Mouse (Mus musculus) kidney, postnatal 0 days (tissue): Measurements from ENCODE around the gene Cfl1. TPM values are rescaled to one million over a fixed set of nuclear protein-coding genes. Genes with fewer than 3 reads are reported as not detected.
"Not testable (repeated sequence)": the region's sequence is repeated elsewhere in the genome, so short reads cannot be mapped to it uniquely, and the experiment has no call there.

Source experiments
- ATAC-seq: fragments of 200-750 bp; cut with Nextera tagmentation; replicated peaks from 2 replicates; pipeline ENCODE4 v1.8.0; 2017; ENCODE audit warnings: low read depth, moderate number of reproducible peaks, moderate TSS enrichment, moderate library complexity; ENCODE audit not compliant: low FRiP score
- DNase-seq: peaks from one replicate; pipeline ENCODE4 v3.0.0-alpha.2; 2016; ENCODE audit warnings: low spot score
- H3K27ac ChIP-seq: fragments of 300-500 bp; sonication (generic); 2 replicates; pipeline ENCODE4 v1.5.1; 2014; ENCODE audit warnings: mild to moderate bottlenecking
- H3K27me3 ChIP-seq: fragments of 300-500 bp; sonication (generic); 2 replicates; pipeline ENCODE4 v1.6.1; 2014; ENCODE audit warnings: low read length, mixed read lengths; ENCODE audit not compliant: insufficient read depth
- H3K36me3 ChIP-seq: fragments of 300-500 bp; sonication (generic); 2 replicates; pipeline ENCODE4 v1.6.1; 2014; ENCODE audit warnings: low read length, mixed read lengths; ENCODE audit not compliant: insufficient read depth
- H3K4me1 ChIP-seq: fragments of 300-500 bp; sonication (generic); replicated peaks from 2 replicates; pipeline ENCODE4 v1.6.1; 2014; ENCODE audit warnings: antibody characterized with exemption, low read length, mixed read lengths; ENCODE audit not compliant: insufficient read depth
- H3K4me2 ChIP-seq: fragments of 300-500 bp; sonication (generic); 2 replicates; pipeline ENCODE4 v1.6.1; 2014; ENCODE audit warnings: mild to moderate bottlenecking, low read length, moderate library complexity, mixed read lengths
- H3K4me3 ChIP-seq: fragments of 300-500 bp; sonication (generic); replicated peaks from 2 replicates; pipeline ENCODE4 v1.5.1; 2014; ENCODE audit warnings: low read depth, low read length
- H3K9ac ChIP-seq: fragments of 300-500 bp; sonication (generic); 2 replicates; pipeline ENCODE4 v1.6.1; 2014; ENCODE audit warnings: low read depth, low read length
- H3K9me3 ChIP-seq: fragments of 300-500 bp; sonication (generic); replicated peaks from 2 replicates; pipeline ENCODE4 v1.6.1; 2016; ENCODE audit warnings: low read length, inconsistent platforms, mixed read lengths
- CTCF ChIP-seq: IDR thresholded peaks from 2 replicates; pipeline ENCODE4 v1.5.1; 2016; ENCODE audit warnings: antibody characterized with exemption, low read depth, mild to moderate bottlenecking, moderate library complexity
- WGBS: fragments of 180-500 bp; shearing (Covaris S2); extraction: QIAGEN DNeasy Blood & Tissue Kit; methylation state at CpG from one replicate; pipeline ENCODE4 v1.1.7; 2014; 5-methylcytosine and 5-hydroxymethylcytosine counted together
- polyA plus RNA-seq: library from polyadenylated mRNA; unstranded; fragments of >200 nt; fragmentation: Nextera tagmentation; extraction: Ambion mirVana; gene quantifications from 2 replicates; pipeline ENCODE4 v1.2.1, GENCODE M21; 2015

Gene Cfl1
- polyA plus RNA-seq, 1 experiment from 2014 or later = 2,170 TPM

DNA sequence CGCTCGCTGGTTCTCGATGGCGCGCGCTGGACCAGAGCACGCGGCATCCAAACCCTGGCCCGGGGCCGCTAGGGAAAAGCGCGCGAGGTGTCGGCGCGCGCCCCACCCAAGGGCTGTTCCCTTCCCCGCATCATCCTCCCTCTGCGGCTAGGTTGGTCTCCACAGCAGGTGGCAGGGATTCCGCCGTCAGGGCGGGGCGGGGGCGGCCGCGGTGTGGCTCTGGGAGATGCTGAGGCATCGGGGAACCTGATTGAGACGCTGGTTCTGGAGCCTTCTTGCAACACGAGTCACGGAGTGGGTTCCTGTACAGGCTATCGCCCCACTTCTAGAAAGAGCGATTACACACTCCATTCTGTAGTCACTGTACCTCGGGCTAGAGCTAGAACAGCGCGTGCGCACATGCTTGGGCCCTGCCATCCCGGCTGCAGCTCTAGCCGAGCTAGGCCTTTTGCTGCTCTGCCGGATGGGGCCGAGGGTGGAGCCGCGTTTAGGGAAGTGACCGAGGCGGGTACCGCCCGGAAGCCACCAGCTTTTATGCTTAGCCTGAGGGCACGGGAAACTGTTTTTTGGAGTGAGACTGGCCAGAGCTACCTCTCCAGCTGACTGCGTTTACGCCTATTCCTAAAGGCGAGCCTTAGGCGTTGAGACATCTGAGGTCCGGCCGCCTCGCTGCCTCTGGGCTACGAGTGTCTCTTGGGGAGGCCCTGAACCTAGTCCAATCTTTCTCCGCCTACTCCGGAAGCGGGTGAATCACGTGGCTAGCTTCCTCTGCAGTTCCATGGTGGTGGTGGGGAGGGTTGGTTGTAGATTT, 848 bp downstream of the Cfl1 start:
- TF ChIP-seq CTCF = no peak
- Histone ChIP-seq H3K36me3 (peaks cover 23% of the 10 kb centered on the region), H3K9me3 (no peaks in the 10 kb centered on the region), H3K4me3 (peak overlapping the region; percentile 99), H3K4me1 (peaks cover 4% of the 10 kb centered on the region), H3K27ac (peak overlapping the region; percentile 99), H3K4me2 (peak overlapping the region; percentile 77), H3K9ac (peak overlapping the region; percentile 87), H3K27me3 (no peaks in the 10 kb centered on the region)
- ATAC-seq (peak; percentile 5), DNase-seq (peak; percentile 95)
- 1% methylated on average over 48 of the region's 59 CpGs for WGBS

DNA sequence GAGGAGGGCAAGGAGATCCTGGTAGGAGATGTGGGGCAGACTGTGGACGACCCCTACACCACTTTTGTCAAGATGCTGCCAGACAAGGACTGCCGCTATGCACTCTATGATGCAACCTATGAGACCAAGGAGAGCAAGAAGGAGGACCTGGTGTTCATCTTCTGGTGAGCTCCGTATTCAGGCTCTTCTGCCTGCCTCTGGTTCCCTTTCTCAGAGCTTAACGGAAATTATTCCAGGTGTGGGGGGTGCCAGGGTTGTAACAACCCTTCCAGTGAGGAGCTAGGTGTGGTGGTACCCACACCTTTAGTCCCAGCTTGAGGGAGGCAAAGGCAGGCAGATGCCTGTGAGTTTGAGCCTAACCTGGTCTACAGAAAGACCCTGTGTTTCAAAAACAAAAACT, 2.4 kb downstream of the Cfl1 start:
- peaks cover 4% of the 10 kb centered on the region for H3K4me1 ChIP-seq
- DNase-seq (no peak), ATAC-seq (no peak)
- H3K4me2 ChIP-seq = no peak overlapping the region
- no peaks in the 10 kb centered on the region for H3K9me3 ChIP-seq
- TF ChIP-seq CTCF = no peak
- 75% methylated on average over 4 of the region's 4 CpGs for WGBS
- peaks cover 34% of the 10 kb centered on the region for H3K36me3 ChIP-seq
- H3K27me3 ChIP-seq = no peaks in the 10 kb centered on the region
- H3K9ac ChIP-seq = no peak overlapping the region
- no peak overlapping the region for H3K4me3 ChIP-seq
- no peak overlapping the region for H3K27ac ChIP-seq

DNA sequence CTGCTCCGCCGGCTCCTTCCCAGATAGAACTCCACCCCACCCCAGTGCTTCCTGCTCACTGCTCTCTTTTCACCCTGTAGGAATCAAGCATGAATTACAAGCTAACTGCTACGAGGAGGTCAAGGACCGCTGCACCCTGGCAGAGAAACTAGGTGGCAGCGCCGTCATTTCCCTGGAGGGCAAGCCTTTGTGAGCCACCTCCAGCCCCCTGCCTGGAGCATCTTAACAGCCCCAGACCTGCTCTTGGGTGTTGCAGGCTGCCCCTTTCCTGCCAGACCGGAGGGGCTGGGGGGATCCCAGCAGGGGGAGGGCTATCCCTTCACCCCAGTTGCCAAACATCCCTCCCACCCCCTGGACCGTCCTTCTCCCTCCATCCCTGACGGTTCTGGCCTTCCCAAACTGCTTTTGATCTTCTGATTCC, 3.1 kb downstream of the Cfl1 start:
- not testable (repeated sequence) for H3K27ac ChIP-seq, H3K4me3 ChIP-seq, ATAC-seq, H3K4me2 ChIP-seq, H3K4me1 ChIP-seq, H3K9ac ChIP-seq, H3K27me3 ChIP-seq, H3K9me3 ChIP-seq
- WGBS = 40% methylated on average over 9 of the region's 9 CpGs
- peak; percentile 65 for DNase-seq
- peaks cover 34% of the 10 kb centered on the region for H3K36me3 ChIP-seq
- peak; percentile 46 for TF ChIP-seq CTCF

DNA sequence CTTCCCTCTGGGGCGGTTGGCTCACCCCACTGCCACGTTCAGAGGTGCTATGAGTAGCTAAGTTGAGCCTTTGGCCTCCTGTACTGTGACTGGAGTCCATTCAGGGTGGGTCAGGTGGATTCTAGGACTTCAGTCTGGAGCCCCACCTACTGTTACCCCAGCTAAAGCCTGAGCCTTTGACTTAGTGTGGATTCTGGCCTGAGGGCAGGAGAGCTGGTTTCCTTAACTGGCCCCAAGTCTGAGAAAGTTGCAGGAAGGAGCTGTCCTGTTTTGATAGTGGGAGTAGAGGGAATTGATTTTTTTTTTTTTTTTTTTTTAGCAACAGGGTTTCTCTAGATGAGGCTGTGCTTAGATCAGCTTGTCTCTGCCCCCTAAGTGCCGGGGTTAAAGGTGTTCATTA, 4.1 kb downstream of the Cfl1 start:
- Histone ChIP-seq H3K36me3 (peaks cover 34% of the 10 kb centered on the region), H3K9me3 (no peaks in the 10 kb centered on the region), H3K4me3 (no peak overlapping the region), H3K27me3 (no peaks in the 10 kb centered on the region), H3K4me1 (peaks cover 4% of the 10 kb centered on the region), H3K4me2 (no peak overlapping the region), H3K27ac (no peak overlapping the region), H3K9ac (no peak overlapping the region)
- TF ChIP-seq CTCF = no peak
- WGBS = 83% methylated on average over 3 of the region's 3 CpGs
- ATAC-seq (no peak), DNase-seq (no peak)

DNA sequence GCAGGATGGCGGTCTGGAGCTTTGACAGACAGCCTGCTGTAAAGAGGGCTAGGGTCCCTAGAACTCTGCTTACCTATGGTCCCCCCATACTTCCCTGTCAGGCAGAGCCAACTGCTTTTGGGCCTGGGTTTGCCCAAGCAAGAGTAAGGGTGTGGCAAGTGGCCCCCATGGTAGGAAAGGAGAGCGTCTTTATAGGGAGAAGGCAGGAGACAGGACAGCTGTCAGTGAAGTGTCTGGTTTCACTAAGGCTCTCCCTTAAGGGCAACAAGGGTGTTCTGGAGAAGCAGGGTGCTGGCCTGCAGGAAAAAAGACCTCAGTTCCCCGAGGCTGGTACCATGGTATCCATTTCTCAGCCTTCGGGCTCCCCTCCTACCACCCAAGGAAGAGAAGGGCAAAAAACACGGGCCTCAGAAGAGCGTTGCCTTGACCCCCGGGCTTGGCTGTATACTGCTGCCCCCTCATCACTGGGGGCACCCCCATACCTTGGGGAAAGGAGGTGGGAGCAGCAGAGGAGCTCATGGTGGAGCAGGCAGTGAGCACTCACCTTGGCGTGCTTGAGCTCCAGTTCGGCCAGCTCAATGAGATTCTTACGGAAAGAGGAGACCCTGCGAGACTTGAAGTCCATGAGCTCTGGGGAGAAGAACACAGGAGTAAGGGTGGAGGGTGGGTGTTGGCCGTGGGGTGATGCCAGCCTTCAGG, 5.2 kb downstream of the Cfl1 start:
- DNase-seq (no peak), ATAC-seq (no peak)
- Histone ChIP-seq H3K4me3 (no peak overlapping the region), H3K9me3 (no peaks in the 10 kb centered on the region), H3K4me2 (no peak overlapping the region), H3K27me3 (no peaks in the 10 kb centered on the region), H3K9ac (no peak overlapping the region), H3K36me3 (peaks cover 34% of the 10 kb centered on the region), H3K4me1 (peaks cover 4% of the 10 kb centered on the region), H3K27ac (no peak overlapping the region)
- WGBS = 82% methylated on average over 12 of the region's 12 CpGs
- TF ChIP-seq CTCF = no peak

DNA sequence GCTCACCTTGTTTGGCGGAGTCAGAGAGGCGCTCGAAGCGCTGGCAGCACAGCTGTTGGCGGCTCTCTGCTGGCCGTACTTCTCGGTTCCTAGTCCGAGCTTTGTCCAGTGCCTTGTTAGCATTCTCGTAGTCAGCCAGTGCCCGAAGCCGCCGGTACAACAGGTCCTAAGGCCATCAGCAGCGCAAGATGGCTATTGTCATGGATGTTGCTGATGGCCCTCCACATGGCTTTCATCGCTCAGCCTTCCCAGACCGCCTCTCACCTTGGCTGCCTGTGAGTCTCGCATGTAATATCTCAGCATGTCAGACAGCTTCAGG, 5.8 kb downstream of the Cfl1 start:
- Histone ChIP-seq H3K4me2 (no peak overlapping the region), H3K9me3 (no peaks in the 10 kb centered on the region), H3K4me3 (no peak overlapping the region), H3K27ac (no peak overlapping the region), H3K27me3 (no peaks in the 10 kb centered on the region), H3K4me1 (peaks cover 4% of the 10 kb centered on the region), H3K36me3 (peaks cover 34% of the 10 kb centered on the region), H3K9ac (no peak overlapping the region)
- no peak for ATAC-seq
- 84% methylated on average over 16 of the region's 16 CpGs for WGBS
- DNase-seq = no peak
- TF ChIP-seq CTCF = no peak
